Mouse (Mus musculus) embryonic facial prominence, embryonic 15.5 days (tissue): ENCODE results near the gene Tm4sf1. TPM values are rescaled to one million over a fixed set of nuclear protein-coding genes. Genes with fewer than 3 reads are reported as not detected.

Experiments used
- ATAC-seq: fragments of 200-750 bp; cut with Nextera tagmentation; 2 replicates; pipeline ENCODE4 v1.8.0; 2017; ENCODE audit warnings: low read depth, moderate TSS enrichment; ENCODE audit not compliant: insufficient number of reproducible peaks, low FRiP score, low TSS enrichment
- H3K27ac ChIP-seq: fragments of 300-500 bp; sonication (generic); replicated peaks from 2 replicates; pipeline ENCODE4 v1.5.1; 2015; ENCODE audit warnings: mild to moderate bottlenecking, inconsistent platforms
- H3K27me3 ChIP-seq: fragments of 300-500 bp; sonication (generic); 2 replicates; pipeline ENCODE4 v1.6.1; 2015; ENCODE audit warnings: inconsistent platforms
- H3K36me3 ChIP-seq: fragments of 300-500 bp; sonication (generic); 2 replicates; pipeline ENCODE4 v1.6.1; 2015; ENCODE audit warnings: mild to moderate bottlenecking, inconsistent platforms
- H3K4me1 ChIP-seq: fragments of 300-500 bp; sonication (generic); 2 replicates; pipeline ENCODE4 v1.6.1; 2015; ENCODE audit warnings: inconsistent platforms
- H3K4me2 ChIP-seq: fragments of 300-500 bp; sonication (generic); replicated peaks from 2 replicates; pipeline ENCODE4 v1.6.1; 2015; ENCODE audit warnings: mild to moderate bottlenecking, inconsistent platforms
- H3K4me3 ChIP-seq: fragments of 300-500 bp; sonication (generic); replicated peaks from 2 replicates; pipeline ENCODE4 v1.5.1; 2015; ENCODE audit warnings: mild to moderate bottlenecking, inconsistent platforms
- H3K9ac ChIP-seq: fragments of 300-500 bp; sonication (generic); 2 replicates; pipeline ENCODE4 v1.6.1; 2015; ENCODE audit warnings: inconsistent platforms
- H3K9me3 ChIP-seq: fragments of 300-500 bp; sonication (generic); replicated peaks from 2 replicates; pipeline ENCODE4 v1.6.1; 2016; ENCODE audit warnings: inconsistent platforms
- WGBS: fragments of 180-500 bp; shearing (Covaris S2); methylation state at CpG from one replicate; pipeline ENCODE4 v1.1.7; 2015; 5-methylcytosine and 5-hydroxymethylcytosine counted together
- polyA plus RNA-seq: library from polyadenylated mRNA; unstranded; fragments of >200 nt; fragmentation: Nextera tagmentation; extraction: Ambion mirVana; gene quantifications from 2 replicates; pipeline ENCODE4 v1.2.1, GENCODE M21; 2015

Tm4sf1 gene
- polyA plus RNA-seq, 1 experiment from 2014 or later, result 83.1 TPM

DNA sequence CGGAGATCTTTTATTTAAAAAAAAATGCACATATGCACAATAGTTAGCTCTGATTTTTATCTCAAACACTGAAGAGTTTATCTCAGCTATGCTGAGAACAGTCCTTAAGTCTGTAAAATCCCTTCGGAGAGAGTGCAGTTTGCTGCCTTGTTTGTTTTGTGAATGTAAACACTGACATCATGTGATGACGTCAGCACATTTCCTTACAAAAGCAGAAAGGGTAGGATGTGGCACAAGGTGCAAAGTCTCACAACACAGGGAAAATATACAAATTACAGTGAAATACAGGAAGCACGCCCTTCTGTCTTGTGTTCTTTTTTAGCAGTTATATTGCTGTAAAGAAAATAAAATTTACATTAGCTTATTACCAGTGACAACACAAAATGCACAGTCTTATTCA, 14.3 kb downstream of the Tm4sf1 start:
- Histone ChIP-seq H3K4me2 (no peak overlapping the region), H3K4me1 (no peaks in the 10 kb centered on the region), H3K36me3 (no peaks in the 10 kb centered on the region), H3K27ac (peak overlapping the region; percentile 11; the same call in 1 of the 2 replicates), H3K9me3 (no peaks in the 10 kb centered on the region), H3K9ac (no peak overlapping the region), H3K4me3 (no peak overlapping the region), H3K27me3 (no peaks in the 10 kb centered on the region)
- WGBS, result 55% methylated on average over 4 of the region's 4 CpGs
- no peak for ATAC-seq

DNA sequence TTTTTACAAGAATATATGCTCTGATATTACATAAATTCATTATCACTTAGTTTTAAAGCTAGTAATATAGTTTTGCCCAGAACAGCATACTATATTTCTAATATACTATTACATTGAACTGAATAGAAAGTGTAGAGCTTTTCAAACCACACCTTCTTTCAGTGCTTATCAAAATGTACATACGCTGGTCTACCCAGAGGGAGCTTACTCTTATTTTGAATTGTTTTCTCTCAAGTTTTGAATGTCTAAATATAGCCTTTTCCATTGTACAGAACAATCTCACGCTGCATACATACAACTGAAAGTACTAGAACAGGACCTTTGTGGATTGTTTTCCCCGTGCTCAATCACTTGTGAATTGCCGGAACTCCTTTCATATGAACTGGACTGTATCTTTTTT, 23.6 kb downstream of the Tm4sf1 start:
- WGBS, result 77% methylated on average over 4 of the region's 4 CpGs
- no peaks in the 10 kb centered on the region for H3K36me3 ChIP-seq
- H3K27ac ChIP-seq, result no peak overlapping the region
- H3K27me3 ChIP-seq, result no peaks in the 10 kb centered on the region
- H3K9me3 ChIP-seq, result no peaks in the 10 kb centered on the region
- H3K4me3 ChIP-seq, result no peak overlapping the region
- no peak overlapping the region for H3K4me2 ChIP-seq
- ATAC-seq, result no peak
- H3K9ac ChIP-seq, result no peak overlapping the region
- no peaks in the 10 kb centered on the region for H3K4me1 ChIP-seq

DNA sequence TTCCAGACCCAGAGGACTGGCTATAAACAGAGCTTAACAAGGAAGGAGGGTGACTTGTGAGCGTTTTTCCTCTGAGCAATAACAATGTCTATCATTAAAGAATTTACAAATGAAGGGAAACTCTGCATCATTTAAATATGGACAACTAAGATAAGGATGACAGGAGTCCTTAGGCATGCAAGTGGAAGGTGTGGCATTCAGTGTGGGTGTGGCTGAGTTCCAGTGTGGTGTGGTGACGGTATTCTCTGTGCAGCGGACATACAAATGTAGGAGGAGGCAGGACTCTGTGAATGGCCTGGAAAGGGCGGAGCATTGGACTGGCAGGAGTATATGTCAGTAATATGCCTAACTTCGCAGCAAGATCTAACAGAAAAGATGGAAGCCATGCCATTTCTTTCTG, 24.3 kb downstream of the Tm4sf1 start:
- Histone ChIP-seq H3K27me3 (no peaks in the 10 kb centered on the region), H3K4me3 (no peak overlapping the region), H3K9me3 (no peaks in the 10 kb centered on the region), H3K9ac (no peak overlapping the region), H3K36me3 (no peaks in the 10 kb centered on the region), H3K4me1 (no peaks in the 10 kb centered on the region), H3K27ac (no peak overlapping the region), H3K4me2 (no peak overlapping the region)
- no peak for ATAC-seq
- 68% methylated on average over 5 of the region's 5 CpGs for WGBS

DNA sequence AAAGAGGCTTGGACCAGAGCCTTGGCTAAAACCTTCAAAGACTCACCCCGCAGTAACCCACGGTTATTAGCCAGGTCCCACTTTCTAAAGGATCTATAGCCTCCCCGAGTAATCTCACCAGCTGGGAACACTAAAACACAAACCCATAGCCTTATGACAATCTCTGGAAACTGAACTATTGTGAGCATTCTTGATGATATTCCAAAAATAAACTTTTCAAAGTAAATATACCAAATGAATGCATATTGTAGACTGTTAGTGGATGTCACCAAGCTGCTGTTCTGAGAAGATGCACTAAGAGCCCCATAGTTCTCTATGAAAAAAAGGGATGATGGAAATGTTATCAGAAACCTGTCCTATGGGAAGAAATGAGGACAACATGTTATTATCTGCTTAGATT, 25.0 kb downstream of the Tm4sf1 start:
- no peaks in the 10 kb centered on the region for H3K27me3 ChIP-seq
- H3K36me3 ChIP-seq, result no peaks in the 10 kb centered on the region
- ATAC-seq, result no peak
- H3K9ac ChIP-seq, result no peak overlapping the region
- H3K4me2 ChIP-seq, result no peak overlapping the region
- H3K4me1 ChIP-seq, result no peaks in the 10 kb centered on the region
- 82% methylated on average over 3 of the region's 3 CpGs for WGBS
- no peak overlapping the region for H3K4me3 ChIP-seq
- H3K27ac ChIP-seq, result no peak overlapping the region
- no peaks in the 10 kb centered on the region for H3K9me3 ChIP-seq

DNA sequence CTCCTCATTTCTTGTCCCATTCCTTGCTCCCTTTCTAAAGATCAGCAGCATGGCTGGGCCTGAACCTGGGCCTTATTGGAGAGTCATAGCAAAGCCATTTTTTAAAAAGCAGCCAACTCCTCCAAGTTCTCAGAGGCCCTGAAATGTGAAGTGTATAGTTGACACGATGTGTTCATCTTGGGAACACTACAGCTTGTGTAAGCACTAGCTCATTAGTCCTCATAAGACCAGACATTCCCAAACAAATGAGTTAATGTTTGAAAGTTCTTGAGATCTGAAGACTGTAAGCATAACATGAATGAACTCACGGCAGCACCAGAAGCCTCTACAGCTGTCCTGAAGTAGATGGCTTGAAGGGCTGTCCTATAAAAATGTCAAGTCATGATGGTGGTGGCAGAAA, 32.8 kb downstream of the Tm4sf1 start:
- whole genome bisulfite sequencing, result 83% methylated on average over 2 of the region's 2 CpGs
- no peak for ATAC-seq
- no peak overlapping the region for H3K9ac ChIP-seq
- H3K27ac ChIP-seq, result no peak overlapping the region
- no peaks in the 10 kb centered on the region for H3K27me3 ChIP-seq
- no peaks in the 10 kb centered on the region for H3K36me3 ChIP-seq
- H3K4me1 ChIP-seq, result no peaks in the 10 kb centered on the region
- no peaks in the 10 kb centered on the region for H3K9me3 ChIP-seq
- H3K4me2 ChIP-seq, result no peak overlapping the region
- H3K4me3 ChIP-seq, result no peak overlapping the region

DNA sequence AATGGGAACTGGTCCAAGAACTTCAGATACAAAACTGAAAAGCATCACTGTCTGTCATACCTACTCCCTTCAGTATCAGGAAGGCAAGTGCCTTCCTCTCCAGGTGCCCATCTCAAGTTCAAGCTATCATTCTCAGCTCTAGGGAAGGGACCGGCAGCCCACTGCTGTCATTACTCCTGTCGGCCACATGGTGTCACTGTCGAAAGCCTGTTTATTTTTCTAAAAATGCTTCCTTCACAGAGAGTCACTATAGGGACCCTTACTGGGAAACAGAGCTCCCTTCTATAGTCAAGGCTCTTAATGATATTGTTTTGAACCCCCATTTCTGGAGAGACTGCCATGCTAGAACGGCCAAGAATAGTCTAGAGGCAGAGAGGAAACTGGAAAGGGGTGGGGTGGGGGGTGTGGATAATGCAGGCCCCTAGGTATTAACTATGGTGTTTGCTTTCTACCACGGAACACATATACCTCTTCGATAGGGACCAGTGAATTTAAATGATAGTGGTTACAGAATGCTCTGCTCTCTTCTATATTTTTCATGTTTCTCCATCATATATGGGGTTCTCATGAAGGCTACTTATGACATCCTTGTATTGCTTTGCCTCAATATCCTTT, 34.1 kb downstream of the Tm4sf1 start:
- H3K9me3 ChIP-seq, result no peaks in the 10 kb centered on the region
- H3K27me3 ChIP-seq, result no peaks in the 10 kb centered on the region
- ATAC-seq, result peak; percentile 54
- H3K27ac ChIP-seq, result no peak overlapping the region
- no peak overlapping the region for H3K9ac ChIP-seq
- no peaks in the 10 kb centered on the region for H3K4me1 ChIP-seq
- H3K4me2 ChIP-seq, result no peak overlapping the region
- WGBS, result 35% methylated on average over 6 of the region's 6 CpGs
- H3K36me3 ChIP-seq, result no peaks in the 10 kb centered on the region
- H3K4me3 ChIP-seq, result no peak overlapping the region

DNA sequence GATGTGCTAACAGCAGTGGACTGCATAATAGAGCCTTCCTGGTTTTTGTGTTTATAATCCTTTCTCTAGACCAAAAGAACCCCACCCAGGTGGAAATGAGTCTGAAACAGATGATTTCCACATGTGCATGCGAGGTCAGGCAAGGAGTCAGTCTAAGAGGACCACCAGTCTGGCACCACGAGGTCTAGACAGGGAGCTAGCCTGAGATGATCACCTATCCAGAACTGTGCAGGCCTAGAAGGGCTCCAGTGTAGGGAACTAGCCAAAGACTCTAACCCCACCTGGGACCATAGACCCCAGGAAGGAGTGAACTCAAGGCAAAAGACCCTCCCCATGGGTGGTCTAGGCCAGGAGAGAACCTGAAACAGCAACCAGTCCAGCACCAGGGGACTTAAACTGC, 48.7 kb downstream of the Tm4sf1 start:
- Histone ChIP-seq H3K9ac (no peak overlapping the region), H3K4me3 (no peak overlapping the region), H3K4me2 (no peak overlapping the region), H3K36me3 (no peaks in the 10 kb centered on the region), H3K9me3 (no peaks in the 10 kb centered on the region), H3K27ac (no peak overlapping the region), H3K27me3 (no peaks in the 10 kb centered on the region), H3K4me1 (no peaks in the 10 kb centered on the region)
- 46% methylated on average over 2 of the region's 2 CpGs for WGBS
- no peak for ATAC-seq

DNA sequence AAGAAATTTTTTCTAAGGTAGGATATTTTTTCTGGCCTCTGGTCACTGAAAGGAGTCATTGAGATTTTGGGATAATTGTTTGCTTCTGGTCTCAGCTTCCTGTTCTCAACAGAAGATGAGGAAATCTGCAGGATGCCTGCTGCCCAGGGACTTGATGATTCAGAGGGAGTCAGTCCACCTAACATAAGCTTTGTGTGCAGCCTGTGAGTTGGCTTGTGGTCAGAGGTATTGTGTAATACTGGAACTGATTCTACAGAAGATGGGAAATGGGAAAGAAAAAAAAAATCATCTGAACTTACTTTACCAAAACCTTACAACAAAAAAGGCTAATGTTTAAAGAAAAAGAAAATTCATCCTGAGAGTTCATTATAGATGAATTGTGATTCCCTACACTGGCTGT, 49.2 kb downstream of the Tm4sf1 start:
- Histone ChIP-seq H3K27me3 (no peaks in the 10 kb centered on the region), H3K9ac (no peak overlapping the region), H3K36me3 (no peaks in the 10 kb centered on the region), H3K9me3 (no peaks in the 10 kb centered on the region), H3K4me1 (no peaks in the 10 kb centered on the region), H3K27ac (no peak overlapping the region), H3K4me2 (no peak overlapping the region), H3K4me3 (no peak overlapping the region)
- no peak for ATAC-seq

DNA sequence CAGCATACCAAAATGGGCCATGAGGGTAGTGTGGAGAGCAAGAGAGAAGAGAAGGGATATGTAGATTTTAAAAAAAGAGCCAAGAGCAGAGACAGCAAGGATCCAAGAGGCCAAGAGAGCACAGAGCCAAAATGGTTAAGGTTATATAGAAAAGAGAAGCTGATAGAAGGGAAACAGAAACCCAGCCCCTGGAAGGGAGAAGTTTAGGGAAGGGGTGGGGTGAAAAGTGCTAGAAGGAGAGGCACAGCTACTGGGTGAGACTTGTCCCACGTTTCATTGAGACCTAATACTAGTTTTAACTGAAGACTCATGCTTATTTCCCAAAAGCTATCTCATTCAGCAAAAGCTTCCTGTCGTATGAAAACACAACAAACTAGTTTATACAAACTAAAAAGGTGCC, 56.5 kb downstream of the Tm4sf1 start:
- Histone ChIP-seq H3K4me1 (no peaks in the 10 kb centered on the region), H3K4me3 (no peak overlapping the region), H3K27me3 (no peaks in the 10 kb centered on the region), H3K9me3 (no peaks in the 10 kb centered on the region), H3K4me2 (no peak overlapping the region), H3K36me3 (no peaks in the 10 kb centered on the region), H3K27ac (no peak overlapping the region), H3K9ac (no peak overlapping the region)
- no peak for ATAC-seq
- 64% methylated on average over 2 of the region's 2 CpGs for WGBS

Other genes with a start within 250 kb of the Tm4sf1 start
- 0.11 TPM in 1 of 2 replicates, not detected in the other for gene Tm4sf4, start 123.3 kb upstream of the Tm4sf1 start, polyA plus RNA-seq